Mouse (Mus musculus): ENCODE data around the gene Pygb.

Gene Pygb

GRCm38 (mm10) chr2:150841109-150841508 is 54.6 kb downstream of the Pygb start:
- DNase-seq (ENCODE audit: extremely low spot score), result no peak

GRCm38 (mm10) chr2:150842049-150842461 is 55.5 kb downstream of the Pygb start:
- no peak for DNase-seq (ENCODE audit: extremely low spot score)

- no peak for DNase-seq (ENCODE audit: extremely low spot score)
Observed at GRCm38 (mm10) chr2:150844798-150845197, 58.3 kb downstream of the Pygb start.

GRCm38 (mm10) chr2:150847436-150847995 is 61.0 kb downstream of the Pygb start:
- no peak for DNase-seq (ENCODE audit: extremely low spot score)

- DNase-seq (ENCODE audit: extremely low spot score), result no peak
Observed at GRCm38 (mm10) chr2:150851251-150851650, 64.7 kb downstream of the Pygb start.

- no peak for DNase-seq (ENCODE audit: extremely low spot score)
Observed at GRCm38 (mm10) chr2:150855186-150855585, 68.7 kb downstream of the Pygb start.

GRCm38 (mm10) chr2:150858724-150859487 is 72.4 kb downstream of the Pygb start:
- no peak for DNase-seq (ENCODE audit: extremely low spot score)

- DNase-seq (ENCODE audit: extremely low spot score), result no peak
Observed at GRCm38 (mm10) chr2:150859709-150860470, 73.4 kb downstream of the Pygb start.

- DNase-seq (ENCODE audit: extremely low spot score), result no peak
Observed at GRCm38 (mm10) chr2:150861128-150861527, 74.6 kb downstream of the Pygb start.

- DNase-seq (ENCODE audit: extremely low spot score), result no peak
Observed at GRCm38 (mm10) chr2:150867021-150867420, 80.5 kb downstream of the Pygb start.

- no peak for DNase-seq (ENCODE audit: extremely low spot score)
Observed at GRCm38 (mm10) chr2:150869446-150869845, 82.9 kb downstream of the Pygb start.

- DNase-seq (ENCODE audit: extremely low spot score), result no peak
Observed at GRCm38 (mm10) chr2:150874508-150874907, 88.0 kb downstream of the Pygb start.

GRCm38 (mm10) chr2:150875226-150875625 is 88.7 kb downstream of the Pygb start:
- DNase-seq (ENCODE audit: extremely low spot score), result no peak

- DNase-seq (ENCODE audit: extremely low spot score), result no peak
Observed at GRCm38 (mm10) chr2:150877561-150877960, 91.0 kb downstream of the Pygb start.
